Mouse (Mus musculus): ENCODE measurements around the gene Ctcf.

- TF ChIP-seq CTCF (IDR thresholded peaks at IDR 0.05) (peak; percentile 89), POLR2A (IDR thresholded peaks at IDR 0.05; ENCODE audit: insufficient read depth, low read depth, low read length) (0 out of 2 replicates have a peak, but pooled peaks have one; percentile 12)
Measured at GRCm38 (mm10) chr8:105714139-105714538, 77.8 kb downstream of the Ctcf start.

Measured in heart, adult 2 months (tissue).